In the genomic region with DNA sequence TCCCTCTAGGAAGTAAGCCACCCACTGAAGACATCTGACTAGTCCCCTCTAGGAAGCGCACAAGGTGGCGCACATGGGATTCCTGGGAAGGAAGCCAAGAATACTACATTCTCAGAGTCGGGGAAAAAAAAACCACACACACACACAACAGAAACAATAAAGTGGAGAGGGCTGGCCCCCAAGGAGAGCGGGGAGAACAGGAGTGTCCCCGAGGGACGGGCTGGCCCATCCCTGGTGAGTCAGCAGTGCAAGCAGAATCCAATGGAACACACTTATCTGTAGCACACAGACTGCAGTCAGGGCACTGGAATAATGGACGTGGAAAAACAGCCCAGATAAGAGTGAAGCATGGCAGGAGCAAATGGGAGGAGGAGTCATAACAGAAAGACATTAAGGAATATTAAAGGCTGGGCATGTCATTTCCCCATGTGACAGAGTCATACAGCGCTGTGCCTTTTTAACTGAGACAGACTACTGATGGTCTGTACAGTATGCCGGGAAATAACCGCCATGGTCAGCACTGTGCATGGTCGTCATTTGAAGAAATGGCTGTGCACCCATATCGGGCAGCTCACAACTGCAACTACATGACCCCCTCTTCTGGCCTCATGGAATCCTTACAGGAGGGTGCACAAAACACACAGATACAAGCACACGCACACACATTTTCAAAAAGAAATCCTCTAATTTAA, we compare ENCODE assay signal across 9 mouse cellular contexts. TPM values are rescaled to one million over a fixed set of nuclear protein-coding genes. Genes with fewer than 3 reads are reported as not detected.
DNase-seq lines count a peak whose midpoint lies in the region; ATAC-seq and TF ChIP-seq lines count a peak whose summit lies in the region.
"Had no signal": no experiment of that assay in that cellular context is flagged by ENCODE, and none has a peak within 500 bp of the region (broad histone marks: within the 10 kb centered on the region; RNA-seq: fewer than 3 reads in every experiment).

No protein-coding gene starts in this region.

- no peak for TF ChIP-seq POLR2A in thymus, adult 2 months (IDR thresholded peaks at IDR 0.05; ENCODE audit: control insufficient read depth, extremely low read depth, insufficient read depth, low read length, poor library complexity)

- no peak overlapping the region for H3K4me2 ChIP-seq in heart, embryonic 11.5 days
- peak overlapping the region; percentile 24; the same call in 1 of the 2 replicates for H3K4me2 ChIP-seq in liver, embryonic 14.5 days (ENCODE audit: low read depth)
- H3K4me2 ChIP-seq: limb, embryonic 12.5 days had no signal

- peaks cover 3% of the 10 kb centered on the region; the same call in 1 of the 2 replicates for H3K36me3 ChIP-seq in heart, embryonic 11.5 days (ENCODE audit: control insufficient read depth, insufficient read depth, low read length)
- no peaks in the 10 kb centered on the region; the same call in 1 of the 2 replicates for H3K36me3 ChIP-seq in liver, embryonic 14.5 days (replicated peaks; ENCODE audit: control insufficient read depth, insufficient read depth, low read depth)
- peaks cover 19% of the 10 kb centered on the region for H3K36me3 ChIP-seq in thymus, adult 2 months (ENCODE audit: control insufficient read depth, insufficient read depth, low read length)

- WGBS in heart, embryonic 11.5 days (ENCODE audit: insufficient replicate concordance): 62% methylated on average over 13 of the region's 13 CpGs
- 59% methylated on average over 13 of the region's 13 CpGs for WGBS in liver, embryonic 14.5 days (ENCODE audit: insufficient replicate concordance)
- WGBS in thymus, adult 2 months: 90% methylated on average over 13 of the region's 13 CpGs

- TF ChIP-seq CTCF in layer of hippocampus, adult 2 months (conservative IDR thresholded peaks at IDR 0.05): no peak
- TF ChIP-seq CTCF in liver, embryonic 14.5 days (IDR thresholded peaks at IDR 0.05; ENCODE audit: low read depth): no peak
- no peak for TF ChIP-seq CTCF in thymus, adult 2 months (IDR thresholded peaks at IDR 0.05; ENCODE audit: borderline replicate concordance, control insufficient read depth, extremely low read depth, insufficient read depth, low read length, poor library complexity)

- DNase-seq in layer of hippocampus, adult 2 months (ENCODE audit: low spot score in 2 of 2): no peak
- no peak for DNase-seq in layer of hippocampus, adult 8-10 months (ENCODE audit: low spot score in 2 of 2)
- DNase-seq in adrenal gland, adult 2 months: peak; percentile 33
- DNase-seq in liver, embryonic 14.5 days (ENCODE audit: low read depth in 3 of 3, low spot score in 3 of 3): peak; percentile 61 to 69 (median 67)
- no peak for DNase-seq in thymus, adult 2 months

- H3K9me3 ChIP-seq in heart, embryonic 11.5 days (replicated peaks; ENCODE audit: control insufficient read depth, low read length): no peaks in the 10 kb centered on the region
- no peaks in the 10 kb centered on the region for H3K9me3 ChIP-seq in liver, embryonic 14.5 days (ENCODE audit: control insufficient read depth, low read length)
- H3K9me3 ChIP-seq: limb, embryonic 12.5 days had no signal

- peak overlapping the region; percentile 41; the same call in 1 of the 2 replicates for H3K27ac ChIP-seq in layer of hippocampus, adult 2 months
- peak overlapping the region; percentile 54 for H3K27ac ChIP-seq in heart, embryonic 11.5 days (ENCODE audit: low read depth, low read length)
- H3K27ac ChIP-seq in liver, embryonic 14.5 days: no peak overlapping the region; the same call in 1 of the 2 replicates
- H3K27ac ChIP-seq in thymus, adult 2 months (ENCODE audit: control insufficient read depth, insufficient read depth, low read length): no peak overlapping the region
- H3K27ac ChIP-seq: limb, embryonic 12.5 days had no signal

- peak; percentile 79 for ATAC-seq in heart, embryonic 11.5 days (replicated peaks; ENCODE audit: insufficient number of reproducible peaks, low FRiP score, low TSS enrichment)
- ATAC-seq in liver, embryonic 14.5 days (ENCODE audit: insufficient read depth): peak; percentile 97
- ATAC-seq in activated CD4-positive, CD25-positive, alpha-beta regulatory T cell, adult 4 months: no peak
- no peak for ATAC-seq in cerebellum, adult (ENCODE audit: insufficient number of reproducible peaks, low FRiP score, low TSS enrichment)

- H3K27me3 ChIP-seq in heart, embryonic 11.5 days (ENCODE audit: control insufficient read depth, insufficient read depth, low read length): no peaks in the 10 kb centered on the region
- H3K27me3 ChIP-seq in liver, embryonic 14.5 days (ENCODE audit: control insufficient read depth, insufficient read depth, low read length): no peaks in the 10 kb centered on the region
- no peaks in the 10 kb centered on the region for H3K27me3 ChIP-seq in thymus, adult 2 months (ENCODE audit: control insufficient read depth, insufficient read depth, low read length)
- H3K27me3 ChIP-seq: limb, embryonic 12.5 days had no signal

- peak; percentile 60 for TF ChIP-seq EP300 in liver, embryonic 14.5 days (IDR thresholded peaks at IDR 0.05; ENCODE audit: low read depth)

- H3K9ac ChIP-seq in heart, embryonic 11.5 days (ENCODE audit: low read depth, low read length): no peak overlapping the region
- no peak overlapping the region; the same call in 1 of the 2 replicates for H3K9ac ChIP-seq in liver, embryonic 14.5 days (replicated peaks)
- H3K9ac ChIP-seq: limb, embryonic 12.5 days had no signal

- peaks cover 3% of the 10 kb centered on the region; the same call in 1 of the 2 replicates for H3K4me1 ChIP-seq in heart, embryonic 11.5 days (ENCODE audit: control insufficient read depth, insufficient read depth, low read length)
- H3K4me1 ChIP-seq in liver, embryonic 14.5 days (replicated peaks; ENCODE audit: control insufficient read depth in 2 of 2, insufficient read depth in 2 of 2, low read length in 1 of 2): peaks cover 2 to 8% of the 10 kb centered on the region in 2 experiments; a peak in 2 of 4 replicates
- H3K4me1 ChIP-seq in thymus, adult 2 months (replicated peaks; ENCODE audit: control insufficient read depth, insufficient read depth, low read length): no peaks in the 10 kb centered on the region
- H3K4me1 ChIP-seq: limb, embryonic 12.5 days had no signal

- H3K4me3 ChIP-seq in layer of hippocampus, adult 2 months: no peak overlapping the region
- no peak overlapping the region for H3K4me3 ChIP-seq in heart, embryonic 11.5 days (ENCODE audit: low read depth, low read length)
- no peak overlapping the region for H3K4me3 ChIP-seq in liver, embryonic 14.5 days (ENCODE audit: insufficient read depth in 1 of 2, low read depth in 2 of 2, low read length in 2 of 2)
- H3K4me3 ChIP-seq in thymus, adult 2 months (ENCODE audit: control insufficient read depth, insufficient read depth, low read length): no peak overlapping the region
- H3K4me3 ChIP-seq: limb, embryonic 12.5 days had no signal

RNA-seq across cellular contexts. Expression of a gene that starts 31.9 kb away (rescaled TPM):
- 10 to 100 TPM; 37.6 to 40.5 TPM for total RNA-seq in layer of hippocampus, adult 2 months (2021)
- 10 to 100 TPM; 40.9 to 44.6 (median 42.9) TPM for total RNA-seq in layer of hippocampus, adult 8-10 months (2022)
- total RNA-seq in adrenal gland, adult 2 months (2021): 10 to 100 TPM; 58.6 to 63.1 TPM
- 4.7 and 4.8 TPM in 2 replicates for polyA plus RNA-seq in adrenal gland, adult 2 months (2012; rRNA removed)
- 80.0 and 86.9 TPM in 2 replicates for polyA plus RNA-seq in heart, embryonic 11.5 days (2014; fragmentation: Nextera tagmentation; extraction: Ambion mirVana)
- 6.7 and 9.1 TPM in 2 replicates for polyA plus RNA-seq in liver, embryonic 14.5 days (2012; rRNA removed)
- polyA plus RNA-seq in liver, embryonic 14.5 days (2014; fragmentation: Nextera tagmentation; extraction: Ambion mirVana): 23.5 and 23.8 TPM in 2 replicates
- polyA plus RNA-seq in activated CD4-positive, CD25-positive, alpha-beta regulatory T cell, adult 4 months (2017; shearing (Covaris generic)): 100 to 1,000 TPM; 159 to 175 TPM
- 30.6 and 32.0 TPM in 2 replicates for polyA plus RNA-seq in thymus, adult 2 months (2012; rRNA removed)

Comparison
In these comparisons a context has a peak if more than half of its experiments do, and no peak if none do; other contexts are left out.
1. DNase-seq: peak in adrenal gland, adult 2 months (single experiment) and liver, embryonic 14.5 days (3 of 3); none in layer of hippocampus, adult 2 months (0 of 2), layer of hippocampus, adult 8-10 months (0 of 2) and thymus, adult 2 months (single experiment).
2. H3K27ac ChIP-seq: peak in layer of hippocampus, adult 2 months (single experiment) and heart, embryonic 11.5 days (single experiment); none in liver, embryonic 14.5 days (single experiment) and thymus, adult 2 months (single experiment).
3. ATAC-seq: peak in heart, embryonic 11.5 days (single experiment) and liver, embryonic 14.5 days (single experiment); none in activated CD4-positive, CD25-positive, alpha-beta regulatory T cell, adult 4 months (single experiment) and cerebellum, adult (single experiment).